Mouse (Mus musculus) cerebral cortex, adult 2 months (tissue): ENCODE results near the gene 1700012B09Rik.

Experiments used
- WGBS: fragments of 180-500 bp; shearing (Covaris S2); methylation state at CpG from one replicate; pipeline ENCODE4 v1.1.7; 2018; 5-methylcytosine and 5-hydroxymethylcytosine counted together

The 1700012B09Rik gene

DNA sequence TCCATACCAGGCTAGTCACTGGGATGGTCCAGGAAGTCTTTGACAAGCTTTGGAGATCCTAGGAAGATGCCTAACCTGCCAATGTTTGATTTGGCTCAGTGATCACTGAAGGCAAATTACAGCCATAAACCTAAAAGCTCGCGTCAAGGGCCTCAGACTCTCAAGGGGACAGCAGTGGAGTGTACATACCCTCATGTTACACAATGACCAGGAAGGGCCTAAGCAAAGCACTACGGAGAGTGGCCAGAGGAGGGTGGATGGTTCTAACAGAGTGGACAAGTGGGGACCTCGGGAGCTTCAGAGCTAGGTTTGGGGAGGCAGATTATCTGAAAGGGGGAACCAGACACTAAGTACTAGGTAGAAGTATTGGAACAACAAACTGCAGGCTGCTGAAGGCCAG lies 44.2 kb downstream of the 1700012B09Rik start:
- WGBS, result 93% methylated on average over 4 of the region's 4 CpGs

DNA sequence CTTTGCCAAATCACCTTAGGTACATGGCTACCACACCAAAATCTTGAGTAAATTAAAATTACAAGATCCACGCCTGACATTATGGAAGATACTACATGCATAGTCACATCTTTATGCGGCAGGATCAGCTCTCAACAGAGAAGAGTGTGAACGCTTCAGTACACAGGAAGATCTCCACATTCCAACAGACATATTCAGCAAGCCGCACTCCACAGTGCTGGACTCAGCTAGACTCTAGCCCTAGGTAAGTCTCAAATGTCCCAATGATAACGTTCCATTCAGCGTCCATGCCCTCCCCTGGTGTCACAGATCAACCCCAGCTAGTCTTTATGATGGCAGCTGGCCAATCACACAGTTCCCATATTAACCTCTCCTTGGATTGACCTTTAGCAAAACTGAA lies 44.8 kb downstream of the 1700012B09Rik start:
- 93% methylated on average over 6 of the region's 6 CpGs for WGBS

DNA sequence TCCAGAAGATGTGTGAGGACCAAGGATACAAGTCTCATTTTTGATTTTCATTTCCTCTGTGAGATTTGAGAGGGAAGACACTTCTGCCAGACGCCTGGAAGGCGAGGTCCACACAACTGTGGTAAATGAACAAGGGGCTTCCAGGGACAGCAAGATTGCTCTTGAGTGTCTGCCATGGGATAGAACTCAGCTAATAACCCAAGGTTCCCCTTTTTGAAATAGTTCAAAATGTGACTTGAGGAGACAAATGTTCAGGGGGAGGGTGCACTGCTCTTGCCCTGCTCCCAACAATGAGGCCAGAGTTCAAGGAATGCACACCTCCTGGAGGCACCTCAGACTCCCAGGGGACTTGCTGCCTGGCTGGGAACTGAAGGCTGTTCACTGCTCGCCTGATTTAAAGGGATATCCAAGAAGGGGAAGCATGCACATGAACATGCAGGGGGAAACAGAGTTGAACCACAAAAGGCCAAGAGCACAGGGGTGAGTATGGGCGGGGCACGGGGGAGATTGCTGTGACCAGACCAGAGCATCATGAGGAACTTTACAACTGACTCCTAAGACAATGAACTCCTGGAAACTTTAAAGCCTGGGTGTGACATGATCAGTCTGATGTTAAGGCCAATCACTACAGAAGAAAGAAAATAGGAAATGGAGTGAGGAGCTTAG lies 45.9 kb downstream of the 1700012B09Rik start:
- 88% methylated on average over 5 of the region's 5 CpGs for WGBS

- WGBS, result 83% methylated on average over 5 of the region's 5 CpGs
Observed at GRCm38 (mm10) chr9:14721610-14722009, 49.2 kb downstream of the 1700012B09Rik start.

- WGBS, result 76% methylated on average over 2 of the region's 2 CpGs
Observed at GRCm38 (mm10) chr9:14720384-14720783, 50.4 kb downstream of the 1700012B09Rik start.

- WGBS, result 32% methylated on average over 14 of the region's 14 CpGs
Observed at GRCm38 (mm10) chr9:14717689-14718331, 53.0 kb downstream of the 1700012B09Rik start.

DNA sequence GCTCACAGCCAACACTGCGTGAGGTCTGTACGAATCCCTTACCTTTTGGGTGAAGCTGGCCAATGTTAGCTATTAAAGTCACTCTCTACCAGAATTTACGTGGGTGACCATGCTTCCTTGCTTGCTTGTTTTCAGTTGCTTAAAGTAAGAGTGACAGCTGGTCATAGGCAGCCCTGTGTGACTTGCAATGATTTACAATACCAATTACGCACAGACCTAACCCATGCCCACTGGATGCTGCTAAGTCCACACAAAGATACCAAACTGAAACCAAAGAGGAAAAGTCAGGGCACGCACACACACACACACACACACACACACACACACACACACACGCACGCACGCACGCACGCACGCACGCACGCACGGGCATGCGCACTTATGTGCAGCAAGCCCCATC lies 55.6 kb downstream of the 1700012B09Rik start:
- 95% methylated on average over 15 of the region's 15 CpGs for WGBS

GRCm38 (mm10) chr9:14710910-14711309 lies 59.9 kb downstream of the 1700012B09Rik start:
- 93% methylated on average over 3 of the region's 3 CpGs for WGBS
